Mouse (Mus musculus) stomach, postnatal 0 days (tissue): Measurements from ENCODE around the gene Casp6. TPM values are rescaled to one million over a fixed set of nuclear protein-coding genes. Genes with fewer than 3 reads are reported as not detected.

Experiments
- ATAC-seq: fragments of 200-750 bp; cut with Nextera tagmentation; 2 replicates; pipeline ENCODE4 v1.8.0; 2017; ENCODE audit not compliant: low FRiP score, low TSS enrichment
- DNase-seq: peaks from one replicate; pipeline ENCODE4 v3.0.0-alpha.2; 2016; ENCODE audit warnings: low spot score
- H3K27ac ChIP-seq: fragments of 300-500 bp; sonication (generic); replicated peaks from 2 replicates; pipeline ENCODE4 v1.5.1; 2014; ENCODE audit warnings: mild to moderate bottlenecking, control low read depth
- H3K27me3 ChIP-seq: fragments of 300-500 bp; sonication (generic); 2 replicates; pipeline ENCODE4 v1.6.1; 2014; ENCODE audit warnings: low read length; ENCODE audit not compliant: control insufficient read depth, insufficient read depth
- H3K36me3 ChIP-seq: fragments of 300-500 bp; sonication (generic); 2 replicates; pipeline ENCODE4 v1.6.1; 2014; ENCODE audit warnings: low read length, mixed read lengths; ENCODE audit not compliant: control insufficient read depth, insufficient read depth
- H3K4me1 ChIP-seq: fragments of 300-500 bp; sonication (generic); replicated peaks from 2 replicates; pipeline ENCODE4 v1.6.1; 2014; ENCODE audit warnings: antibody characterized with exemption; ENCODE audit not compliant: control insufficient read depth, insufficient read depth
- H3K4me2 ChIP-seq: fragments of 300-500 bp; sonication (generic); replicated peaks from 2 replicates; pipeline ENCODE4 v1.6.1; 2014; ENCODE audit warnings: low read depth, mild to moderate bottlenecking, control low read depth, moderate library complexity
- H3K4me3 ChIP-seq: fragments of 300-500 bp; sonication (generic); 2 replicates; pipeline ENCODE4 v1.5.1; 2014; ENCODE audit warnings: low read depth, low read length, control low read depth
- H3K9ac ChIP-seq: fragments of 300-500 bp; sonication (generic); 2 replicates; pipeline ENCODE4 v1.6.1; 2014; ENCODE audit warnings: mild to moderate bottlenecking, low read length, control low read depth, mixed read lengths
- H3K9me3 ChIP-seq: fragments of 300-500 bp; sonication (generic); 2 replicates; pipeline ENCODE4 v1.6.1; 2016; ENCODE audit warnings: low read length; ENCODE audit not compliant: control insufficient read depth
- CTCF ChIP-seq: IDR thresholded peaks from 2 replicates; pipeline ENCODE4 v1.5.1; 2016; ENCODE audit warnings: antibody characterized with exemption, low read depth, mild to moderate bottlenecking, moderate library complexity
- EP300 ChIP-seq: optimal IDR thresholded peaks from 2 replicates; pipeline ENCODE3; 2016; ENCODE audit warnings: antibody characterized with exemption
- WGBS: fragments of 180-500 bp; shearing (Covaris S2); extraction: QIAGEN DNeasy Blood & Tissue Kit; methylation state at CpG from one replicate; pipeline ENCODE4 v1.1.7; 2014; 5-methylcytosine and 5-hydroxymethylcytosine counted together
- polyA plus RNA-seq: library from polyadenylated mRNA; unstranded; fragments of >200 nt; fragmentation: Nextera tagmentation; extraction: Ambion mirVana; gene quantifications from 2 replicates; pipeline ENCODE4 v1.2.1, GENCODE M21; 2015

Casp6 gene
- polyA plus RNA-seq, 1 experiment from 2014 or later = 164 TPM

DNA sequence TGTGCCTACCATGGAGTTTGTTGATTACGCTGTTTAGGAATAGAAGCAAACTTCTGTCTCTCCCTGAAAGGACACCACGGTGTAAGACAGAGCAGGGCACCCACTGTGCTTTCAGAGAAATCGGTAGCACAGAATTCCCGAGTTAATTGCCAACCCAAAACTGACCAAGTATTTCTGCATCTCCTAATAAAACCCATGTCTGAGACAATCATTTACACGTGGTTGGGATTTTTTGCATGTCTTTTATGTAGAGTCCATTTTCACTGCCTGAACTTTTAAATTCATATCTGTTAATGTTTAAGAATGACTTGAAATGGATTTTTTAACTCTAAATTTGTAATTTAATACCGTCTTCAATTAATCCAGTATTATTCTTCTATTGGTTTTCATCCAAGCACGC, 22.4 kb downstream of the Casp6 start:
- Histone ChIP-seq H3K27me3 (no peaks in the 10 kb centered on the region), H3K9ac (no peak overlapping the region), H3K9me3 (no peaks in the 10 kb centered on the region), H3K27ac (no peak overlapping the region), H3K4me3 (no peak overlapping the region), H3K36me3 (no peaks in the 10 kb centered on the region), H3K4me1 (no peaks in the 10 kb centered on the region), H3K4me2 (no peak overlapping the region)
- ATAC-seq (no peak), DNase-seq (no peak)
- TF ChIP-seq EP300 = no peak
- no peak for TF ChIP-seq CTCF
- 90% methylated on average over 7 of the region's 7 CpGs for WGBS

DNA sequence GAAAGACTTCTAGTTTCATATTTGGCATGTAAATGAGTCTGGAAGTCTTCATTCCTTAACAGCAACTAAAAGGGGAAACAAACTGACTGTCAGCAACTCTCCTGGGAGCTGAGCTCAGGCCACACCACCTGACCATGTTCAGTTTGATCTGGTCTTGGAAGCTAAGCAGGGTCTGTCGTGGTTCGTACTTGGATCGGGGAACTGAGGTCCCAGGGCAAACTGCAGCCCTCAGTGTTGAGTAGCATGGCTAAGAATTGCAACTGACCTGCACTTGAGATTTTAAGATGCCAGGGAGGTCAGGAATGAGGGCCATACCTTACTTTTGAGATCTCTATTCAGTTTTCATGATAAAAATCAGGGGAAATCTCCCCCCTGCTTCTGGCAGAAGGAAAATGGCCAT, 24.6 kb downstream of the Casp6 start:
- 78% methylated on average over 3 of the region's 3 CpGs for WGBS
- Histone ChIP-seq H3K9me3 (no peaks in the 10 kb centered on the region), H3K4me3 (no peak overlapping the region), H3K4me1 (no peaks in the 10 kb centered on the region), H3K36me3 (no peaks in the 10 kb centered on the region), H3K27ac (no peak overlapping the region), H3K4me2 (no peak overlapping the region), H3K27me3 (no peaks in the 10 kb centered on the region), H3K9ac (no peak overlapping the region)
- ATAC-seq (no peak), DNase-seq (no peak)
- TF ChIP-seq EP300 = no peak

DNA sequence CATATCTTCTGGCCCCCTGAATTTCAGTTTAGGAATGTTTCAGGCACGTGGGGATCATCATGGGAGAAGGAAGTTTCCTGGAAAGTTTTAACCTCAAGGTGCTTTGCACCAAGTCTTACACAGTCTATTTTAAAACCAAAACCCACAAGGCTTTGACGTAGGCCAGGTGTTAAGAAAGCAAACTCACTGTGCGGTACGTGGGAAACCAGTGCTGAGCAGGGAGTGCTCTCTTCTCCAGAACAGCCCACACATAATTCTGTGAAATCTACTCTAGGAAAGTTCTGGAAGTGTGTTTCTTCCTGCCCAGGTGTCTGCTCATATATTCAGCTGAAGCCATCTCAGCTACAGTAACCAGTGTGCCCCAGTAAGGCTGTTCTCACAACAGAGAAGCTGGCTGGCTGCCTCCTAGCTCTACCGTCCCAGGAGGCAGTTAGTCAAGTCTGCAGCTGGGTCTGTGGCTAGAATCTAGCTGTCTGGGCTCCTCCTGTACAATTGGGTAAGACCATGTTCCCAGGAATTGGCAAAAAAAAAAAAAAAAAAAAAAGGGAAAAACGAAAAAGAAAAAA, 29.1 kb downstream of the Casp6 start:
- ATAC-seq = no peak
- Histone ChIP-seq H3K9me3 (no peaks in the 10 kb centered on the region), H3K4me3 (no peak overlapping the region), H3K36me3 (no peaks in the 10 kb centered on the region), H3K4me1 (no peaks in the 10 kb centered on the region), H3K27ac (no peak overlapping the region), H3K27me3 (no peaks in the 10 kb centered on the region), H3K9ac (no peak overlapping the region), H3K4me2 (no peak overlapping the region)
- TF ChIP-seq CTCF (no peak), EP300 (no peak)
- no peak for DNase-seq
- 46% methylated on average over 6 of the region's 6 CpGs for whole genome bisulfite sequencing

DNA sequence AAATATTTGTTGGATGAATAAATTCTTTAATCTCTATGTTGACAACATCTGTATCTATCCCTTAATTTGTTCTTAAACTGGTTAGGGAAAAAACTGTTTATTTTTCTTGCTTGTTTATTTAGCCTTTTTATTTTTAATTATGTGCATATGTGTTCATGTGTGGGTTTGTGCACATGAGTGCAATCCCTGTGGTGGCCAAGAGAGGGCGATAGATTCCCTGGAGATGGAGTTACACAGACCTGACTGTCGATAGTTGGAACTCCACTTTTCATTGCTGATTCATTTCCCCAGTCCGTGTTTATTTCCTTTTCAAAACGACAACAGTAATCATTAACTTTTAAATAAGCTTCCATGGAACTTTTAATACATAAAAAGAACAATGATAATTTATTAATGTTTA, 31.2 kb downstream of the Casp6 start:
- Histone ChIP-seq H3K4me2 (no peak overlapping the region), H3K27ac (no peak overlapping the region), H3K9ac (no peak overlapping the region), H3K27me3 (no peaks in the 10 kb centered on the region), H3K9me3 (no peaks in the 10 kb centered on the region), H3K36me3 (no peaks in the 10 kb centered on the region), H3K4me1 (no peaks in the 10 kb centered on the region), H3K4me3 (no peak overlapping the region)
- peak; percentile 31 for DNase-seq
- WGBS = 51% methylated on average over 4 of the region's 4 CpGs
- no peak for ATAC-seq
- no peak for TF ChIP-seq EP300
- TF ChIP-seq CTCF = peak; percentile 67

DNA sequence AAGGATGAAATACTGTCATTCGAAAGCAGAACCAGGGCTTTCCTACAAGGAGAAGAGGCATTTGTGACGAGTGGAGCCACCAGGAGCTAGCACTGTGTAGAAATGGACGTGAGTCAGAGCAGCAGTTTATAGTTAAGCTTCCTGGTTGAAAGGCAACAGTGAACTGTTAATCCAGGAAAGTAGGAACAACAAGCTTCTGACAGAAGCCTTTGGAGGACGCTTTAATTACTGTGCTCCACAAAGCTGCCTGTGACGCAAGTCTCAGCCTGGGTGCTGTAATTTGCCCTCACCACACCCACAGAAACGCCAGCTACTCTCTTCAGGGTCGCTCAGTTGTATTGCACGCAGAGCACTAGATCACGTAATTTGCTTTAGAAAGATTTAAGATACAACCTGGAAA, 35.3 kb downstream of the Casp6 start:
- 42% methylated on average over 9 of the region's 9 CpGs for WGBS
- Histone ChIP-seq H3K4me1 (no peaks in the 10 kb centered on the region), H3K27me3 (no peaks in the 10 kb centered on the region), H3K9ac (no peak overlapping the region), H3K4me3 (no peak overlapping the region), H3K9me3 (no peaks in the 10 kb centered on the region), H3K36me3 (no peaks in the 10 kb centered on the region), H3K4me2 (no peak overlapping the region), H3K27ac (no peak overlapping the region)
- DNase-seq (no peak), ATAC-seq (peak; percentile 76)
- TF ChIP-seq EP300 = no peak
- TF ChIP-seq CTCF = no peak

DNA sequence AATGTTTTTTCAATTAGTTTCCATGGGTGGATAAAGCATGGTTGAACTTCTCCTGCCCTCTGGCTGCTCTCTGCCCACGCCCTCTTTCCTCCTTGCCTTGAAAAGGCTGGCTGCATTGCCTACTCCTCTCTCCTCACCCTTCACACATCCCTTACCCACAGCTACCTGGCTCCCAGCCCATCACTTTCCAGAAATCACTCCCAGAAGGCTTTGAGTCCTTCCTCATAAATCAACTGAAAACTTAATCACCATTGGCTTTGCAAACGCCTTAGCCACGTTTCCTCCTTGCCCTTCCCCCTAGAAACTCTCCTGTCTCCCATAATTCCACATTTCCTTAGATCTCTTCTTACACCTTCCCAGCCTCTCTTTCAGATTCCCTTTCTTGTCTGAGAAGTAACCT, 36.6 kb downstream of the Casp6 start:
- Histone ChIP-seq H3K27ac (peak overlapping the region; percentile 71; the same call in 1 of the 2 replicates), H3K4me3 (no peak overlapping the region), H3K4me1 (no peaks in the 10 kb centered on the region), H3K36me3 (no peaks in the 10 kb centered on the region), H3K9me3 (no peaks in the 10 kb centered on the region), H3K4me2 (no peak overlapping the region), H3K27me3 (no peaks in the 10 kb centered on the region), H3K9ac (no peak overlapping the region)
- no peak for TF ChIP-seq CTCF
- no peak for TF ChIP-seq EP300
- peak; percentile 93 for ATAC-seq
- DNase-seq = peak; percentile 59
- 23% methylated on average over 3 of the region's 3 CpGs for WGBS
